Mouse (Mus musculus): ENCODE measurements at regions not wholly inside any gene's neighbourhood (a gene's known extent, or its start where the extent isn't known, plus 50 kb on each side); places are given as distances from the start of the nearest gene placed in this dataset.

- Histone ChIP-seq H3K4me1 (ENCODE audit: control insufficient read depth, insufficient read depth, low read length) (peaks cover 6% of the 10 kb centered on the region; the same call in 1 of the 2 replicates), H3K9ac (ENCODE audit: low read depth, low read length) (no peak overlapping the region), H3K36me3 (ENCODE audit: control insufficient read depth, insufficient read depth, low read length) (no peaks in the 10 kb centered on the region), H3K4me3 (ENCODE audit: low read depth, low read length) (no peak overlapping the region), H3K4me2 (ENCODE audit: low read length) (no peak overlapping the region), H3K27me3 (ENCODE audit: control insufficient read depth, insufficient read depth, low read depth, low read length) (no peaks in the 10 kb centered on the region; the same call in 1 of the 2 replicates), H3K27ac (ENCODE audit: low read length) (no peak overlapping the region), H3K9me3 (replicated peaks; ENCODE audit: control insufficient read depth, low read length, poor library complexity, severe bottlenecking) (no peaks in the 10 kb centered on the region)
- 94% methylated on average over 3 of the region's 3 CpGs for WGBS
- ATAC-seq, result no peak
Observed at GRCm38 (mm10) chr6:88998927-88999722, 97.1 kb downstream of the Tpra1 start.

- Histone ChIP-seq H3K4me2 (ENCODE audit: low read length) (peak overlapping the region; percentile 41), H3K36me3 (ENCODE audit: control insufficient read depth, insufficient read depth, low read length) (no peaks in the 10 kb centered on the region), H3K4me1 (ENCODE audit: control insufficient read depth, insufficient read depth, low read length) (peaks cover 6% of the 10 kb centered on the region; the same call in 1 of the 2 replicates), H3K9ac (ENCODE audit: low read depth, low read length) (peak overlapping the region; percentile 46; the same call in 1 of the 2 replicates), H3K27me3 (ENCODE audit: control insufficient read depth, insufficient read depth, low read depth, low read length) (no peaks in the 10 kb centered on the region), H3K27ac (ENCODE audit: low read length) (peak overlapping the region; percentile 22; the same call in 1 of the 2 replicates), H3K4me3 (ENCODE audit: low read depth, low read length) (no peak overlapping the region), H3K9me3 (replicated peaks; ENCODE audit: control insufficient read depth, low read length, poor library complexity, severe bottlenecking) (no peaks in the 10 kb centered on the region)
- 5% methylated on average over 14 of the region's 14 CpGs for WGBS
- no peak for ATAC-seq
Observed at GRCm38 (mm10) chr6:89000359-89000758, 98.3 kb downstream of the Tpra1 start.

- Histone ChIP-seq H3K4me2 (ENCODE audit: low read length) (no peak overlapping the region), H3K4me1 (ENCODE audit: control insufficient read depth, insufficient read depth, low read length) (peaks cover 16% of the 10 kb centered on the region), H3K9ac (ENCODE audit: low read depth, low read length) (no peak overlapping the region), H3K4me3 (ENCODE audit: low read depth, low read length) (no peak overlapping the region), H3K27ac (ENCODE audit: low read length) (no peak overlapping the region), H3K9me3 (replicated peaks; ENCODE audit: control insufficient read depth, low read length, poor library complexity, severe bottlenecking) (no peaks in the 10 kb centered on the region), H3K36me3 (ENCODE audit: control insufficient read depth, insufficient read depth, low read length) (no peaks in the 10 kb centered on the region), H3K27me3 (ENCODE audit: control insufficient read depth, insufficient read depth, low read depth, low read length) (no peaks in the 10 kb centered on the region)
- 41% methylated on average over 6 of the region's 6 CpGs for WGBS
- ATAC-seq, result 0 out of 2 replicates have a peak, but pooled peaks have one; percentile 26
Observed at GRCm38 (mm10) chr6:89003197-89003923, 101.3 kb downstream of the Tpra1 start.

GRCm38 (mm10) chr6:89005094-89005493 lies 103.0 kb downstream of the Tpra1 start:
- H3K36me3 ChIP-seq (ENCODE audit: control insufficient read depth, insufficient read depth, low read length), result no peaks in the 10 kb centered on the region
- no peak for ATAC-seq
- no peaks in the 10 kb centered on the region for H3K27me3 ChIP-seq (ENCODE audit: control insufficient read depth, insufficient read depth, low read depth, low read length)
- peaks cover 21% of the 10 kb centered on the region for H3K4me1 ChIP-seq (ENCODE audit: control insufficient read depth, insufficient read depth, low read length)
- H3K4me3 ChIP-seq (ENCODE audit: low read depth, low read length), result no peak overlapping the region
- H3K4me2 ChIP-seq (ENCODE audit: low read length), result no peak overlapping the region
- H3K9me3 ChIP-seq (replicated peaks; ENCODE audit: control insufficient read depth, low read length, poor library complexity, severe bottlenecking), result no peaks in the 10 kb centered on the region
- H3K9ac ChIP-seq (ENCODE audit: low read depth, low read length), result no peak overlapping the region
- 57% methylated on average over 4 of the region's 4 CpGs for WGBS
- no peak overlapping the region for H3K27ac ChIP-seq (ENCODE audit: low read length)

GRCm38 (mm10) chr6:89006997-89007396 lies 104.9 kb downstream of the Tpra1 start:
- no peak overlapping the region for H3K4me3 ChIP-seq (ENCODE audit: low read depth, low read length)
- H3K36me3 ChIP-seq (ENCODE audit: control insufficient read depth, insufficient read depth, low read length), result no peaks in the 10 kb centered on the region
- no peak overlapping the region for H3K4me2 ChIP-seq (ENCODE audit: low read length)
- WGBS, result 16% methylated on average over 17 of the region's 17 CpGs
- H3K4me1 ChIP-seq (ENCODE audit: control insufficient read depth, insufficient read depth, low read length), result peaks cover 24% of the 10 kb centered on the region
- H3K9ac ChIP-seq (ENCODE audit: low read depth, low read length), result no peak overlapping the region
- no peaks in the 10 kb centered on the region for H3K9me3 ChIP-seq (replicated peaks; ENCODE audit: control insufficient read depth, low read length, poor library complexity, severe bottlenecking)
- 0 out of 2 replicates have a peak overlapping the region, but pooled peaks have one; percentile 9 for H3K27ac ChIP-seq (ENCODE audit: low read length)
- no peaks in the 10 kb centered on the region for H3K27me3 ChIP-seq (ENCODE audit: control insufficient read depth, insufficient read depth, low read depth, low read length)
- no peak for ATAC-seq

GRCm38 (mm10) chr6:89007516-89007915 lies 105.5 kb downstream of the Tpra1 start:
- Histone ChIP-seq H3K27me3 (ENCODE audit: control insufficient read depth, insufficient read depth, low read depth, low read length) (no peaks in the 10 kb centered on the region), H3K4me3 (ENCODE audit: low read depth, low read length) (no peak overlapping the region), H3K9me3 (replicated peaks; ENCODE audit: control insufficient read depth, low read length, poor library complexity, severe bottlenecking) (no peaks in the 10 kb centered on the region), H3K9ac (ENCODE audit: low read depth, low read length) (no peak overlapping the region), H3K4me1 (ENCODE audit: control insufficient read depth, insufficient read depth, low read length) (peaks cover 24% of the 10 kb centered on the region), H3K4me2 (ENCODE audit: low read length) (no peak overlapping the region), H3K27ac (ENCODE audit: low read length) (peak overlapping the region; percentile 76), H3K36me3 (ENCODE audit: control insufficient read depth, insufficient read depth, low read length) (no peaks in the 10 kb centered on the region)
- no peak for ATAC-seq
- WGBS, result 80% methylated on average over 2 of the region's 2 CpGs

- H3K4me1 ChIP-seq (ENCODE audit: control insufficient read depth, insufficient read depth, low read length), result peaks cover 32% of the 10 kb centered on the region
- 1% methylated on average over 18 of the region's 18 CpGs for WGBS
- peak overlapping the region; percentile 76 for H3K27ac ChIP-seq (ENCODE audit: low read length)
Observed at GRCm38 (mm10) chr6:89008614-89009171, 106.6 kb downstream of the Tpra1 start.

GRCm38 (mm10) chr6:89012998-89013689 lies 111.1 kb downstream of the Tpra1 start:
- peak overlapping the region; percentile 83 for H3K27ac ChIP-seq (ENCODE audit: low read length)
- ATAC-seq, result peak; percentile 57
- H3K36me3 ChIP-seq (ENCODE audit: control insufficient read depth, insufficient read depth, low read length), result no peaks in the 10 kb centered on the region
- no peaks in the 10 kb centered on the region for H3K9me3 ChIP-seq (replicated peaks; ENCODE audit: control insufficient read depth, low read length, poor library complexity, severe bottlenecking)
- 9% methylated on average over 12 of the region's 12 CpGs for WGBS
- no peak overlapping the region for H3K4me2 ChIP-seq (ENCODE audit: low read length)
- peak overlapping the region; percentile 28; the same call in 1 of the 2 replicates for H3K9ac ChIP-seq (ENCODE audit: low read depth, low read length)
- no peaks in the 10 kb centered on the region for H3K27me3 ChIP-seq (ENCODE audit: control insufficient read depth, insufficient read depth, low read depth, low read length)
- no peak overlapping the region for H3K4me3 ChIP-seq (ENCODE audit: low read depth, low read length)
- H3K4me1 ChIP-seq (ENCODE audit: control insufficient read depth, insufficient read depth, low read length), result peaks cover 26% of the 10 kb centered on the region

More at GRCm38 (mm10) chr6:89008614-89009171, 106.6 kb downstream of the Tpra1 start:
- Histone ChIP-seq H3K9me3 (replicated peaks; ENCODE audit: control insufficient read depth, low read length, poor library complexity, severe bottlenecking) (no peaks in the 10 kb centered on the region), H3K4me2 (ENCODE audit: low read length) (peak overlapping the region; percentile 13), H3K4me3 (ENCODE audit: low read depth, low read length) (no peak overlapping the region), H3K27me3 (ENCODE audit: control insufficient read depth, insufficient read depth, low read depth, low read length) (no peaks in the 10 kb centered on the region), H3K36me3 (ENCODE audit: control insufficient read depth, insufficient read depth, low read length) (no peaks in the 10 kb centered on the region), H3K9ac (ENCODE audit: low read depth, low read length) (peak overlapping the region; percentile 42; the same call in 1 of the 2 replicates)
- ATAC-seq, result peak; percentile 72

Data from midbrain, embryonic 16.5 days (tissue).